Mouse (Mus musculus) forebrain, embryonic 11.5 days (tissue): ENCODE measurements at regions not wholly inside any gene's neighbourhood (a gene's known extent, or its start where the extent isn't known, plus 50 kb on each side); places are given as distances from the start of the nearest gene placed in this dataset.
A peak's percentile ranks its signal among the peaks of the same experiment; 100 is the strongest.

ENCODE experiments used
- ATAC-seq: fragments of 200-750 bp; cut with Nextera tagmentation; replicated peaks from 2 replicates; pipeline ENCODE4 v1.8.0; 2017; ENCODE audit warnings: moderate TSS enrichment; ENCODE audit not compliant: low FRiP score
- DNase-seq: peaks from one replicate; pipeline ENCODE4 v3.0.0-alpha.2; 2017; ENCODE audit warnings: low spot score
- H3K27ac ChIP-seq: fragments of 300-500 bp; sonication (generic); 2 replicates; pipeline ENCODE4 v1.5.1; 2014; ENCODE audit warnings: low read depth, low read length
- H3K27me3 ChIP-seq: fragments of 300-500 bp; sonication (generic); 2 replicates; pipeline ENCODE4 v1.6.1; 2014; ENCODE audit warnings: mild to moderate bottlenecking, low read length, mixed read lengths; ENCODE audit not compliant: control insufficient read depth, insufficient read depth
- H3K36me3 ChIP-seq: fragments of 300-500 bp; sonication (generic); 2 replicates; pipeline ENCODE4 v1.6.1; 2014; ENCODE audit warnings: mild to moderate bottlenecking, low read length, moderate library complexity, mixed read lengths; ENCODE audit not compliant: control insufficient read depth, insufficient read depth
- H3K4me1 ChIP-seq: fragments of 300-500 bp; sonication (generic); replicated peaks from 2 replicates; pipeline ENCODE4 v1.6.1; 2014; ENCODE audit warnings: low read length, mixed read lengths; ENCODE audit not compliant: control insufficient read depth, insufficient read depth
- H3K4me2 ChIP-seq: fragments of 300-500 bp; sonication (generic); 2 replicates; pipeline ENCODE4 v1.6.1; 2014; ENCODE audit warnings: low read depth, mild to moderate bottlenecking, low read length, moderate library complexity, mixed read lengths; ENCODE audit not compliant: severe bottlenecking
- H3K4me3 ChIP-seq: fragments of 300-500 bp; sonication (generic); 2 replicates; pipeline ENCODE4 v1.5.1; 2014; ENCODE audit warnings: low read depth, low read length
- H3K9ac ChIP-seq: fragments of 300-500 bp; sonication (generic); 2 replicates; pipeline ENCODE4 v1.6.1; 2014; ENCODE audit warnings: low read length
- H3K9me3 ChIP-seq: fragments of 300-500 bp; sonication (generic); 2 replicates; pipeline ENCODE4 v1.6.1; 2016; ENCODE audit warnings: low read length, mixed read lengths; ENCODE audit not compliant: control insufficient read depth
- WGBS: fragments of 180-500 bp; shearing (Covaris S2); extraction: QIAGEN DNeasy Blood & Tissue Kit; methylation state at CpG from one replicate; pipeline ENCODE4 v1.1.7; 2014; 5-methylcytosine and 5-hydroxymethylcytosine counted together

- 84% methylated on average over 1 of the region's 1 CpGs for WGBS
- no peak overlapping the region for H3K27ac ChIP-seq
- H3K9me3 ChIP-seq: no peaks in the 10 kb centered on the region
- no peak for ATAC-seq
- no peak overlapping the region for H3K9ac ChIP-seq
- DNase-seq: no peak
- no peaks in the 10 kb centered on the region for H3K36me3 ChIP-seq
- no peak overlapping the region for H3K4me2 ChIP-seq
- no peak overlapping the region for H3K4me3 ChIP-seq
- H3K4me1 ChIP-seq: no peaks in the 10 kb centered on the region
- H3K27me3 ChIP-seq: no peaks in the 10 kb centered on the region
Observed at GRCm38 (mm10) chr3:48658386-48658785, 1098.7 kb downstream of the Pcdh18 start.

- 87% methylated on average over 4 of the region's 4 CpGs for whole genome bisulfite sequencing
- ATAC-seq (no peak), DNase-seq (no peak)
- Histone ChIP-seq H3K27ac (no peak overlapping the region), H3K4me1 (no peaks in the 10 kb centered on the region), H3K4me2 (no peak overlapping the region), H3K9ac (no peak overlapping the region), H3K4me3 (no peak overlapping the region), H3K27me3 (no peaks in the 10 kb centered on the region), H3K36me3 (no peaks in the 10 kb centered on the region), H3K9me3 (no peaks in the 10 kb centered on the region)
Observed at GRCm38 (mm10) chr3:48655084-48655483, 1102.0 kb downstream of the Pcdh18 start.

- Histone ChIP-seq H3K9ac (no peak overlapping the region), H3K4me2 (no peak overlapping the region), H3K4me1 (no peaks in the 10 kb centered on the region), H3K4me3 (no peak overlapping the region), H3K9me3 (no peaks in the 10 kb centered on the region), H3K36me3 (no peaks in the 10 kb centered on the region), H3K27me3 (no peaks in the 10 kb centered on the region), H3K27ac (no peak overlapping the region)
- ATAC-seq: no peak
- no peak for DNase-seq
- 51% methylated on average over 3 of the region's 3 CpGs for WGBS
Observed at GRCm38 (mm10) chr3:48631889-48632483, 1125.1 kb downstream of the Pcdh18 start.

- no peaks in the 10 kb centered on the region for H3K36me3 ChIP-seq
- no peaks in the 10 kb centered on the region for H3K9me3 ChIP-seq
- H3K4me2 ChIP-seq: no peak overlapping the region
- H3K9ac ChIP-seq: no peak overlapping the region
- H3K4me3 ChIP-seq: no peak overlapping the region
- WGBS: 95% methylated on average over 21 of the region's 21 CpGs
- H3K4me1 ChIP-seq: 0 out of 2 replicates have a peak, but pooled peaks cover 3% of the 10 kb centered on the region
- DNase-seq (no peak), ATAC-seq (no peak)
- H3K27me3 ChIP-seq: no peaks in the 10 kb centered on the region
- no peak overlapping the region for H3K27ac ChIP-seq
Observed at GRCm38 (mm10) chr3:48608933-48609332, 1148.2 kb downstream of the Pcdh18 start.

GRCm38 (mm10) chr3:48604840-48605239 lies 1152.3 kb downstream of the Pcdh18 start:
- Histone ChIP-seq H3K27ac (no peak overlapping the region), H3K9me3 (no peaks in the 10 kb centered on the region), H3K4me2 (no peak overlapping the region), H3K9ac (no peak overlapping the region), H3K36me3 (no peaks in the 10 kb centered on the region), H3K4me1 (0 out of 2 replicates have a peak, but pooled peaks cover 3% of the 10 kb centered on the region), H3K27me3 (no peaks in the 10 kb centered on the region), H3K4me3 (no peak overlapping the region)
- DNase-seq (no peak), ATAC-seq (peak; percentile 56)
- 75% methylated on average over 3 of the region's 3 CpGs for WGBS

GRCm38 (mm10) chr3:48587341-48587740 lies 1169.8 kb downstream of the Pcdh18 start:
- Histone ChIP-seq H3K27ac (no peak overlapping the region), H3K4me2 (no peak overlapping the region), H3K4me3 (no peak overlapping the region), H3K36me3 (no peaks in the 10 kb centered on the region), H3K27me3 (no peaks in the 10 kb centered on the region), H3K4me1 (no peaks in the 10 kb centered on the region), H3K9ac (no peak overlapping the region), H3K9me3 (no peaks in the 10 kb centered on the region)
- WGBS: 82% methylated on average over 2 of the region's 2 CpGs
- DNase-seq: no peak
- ATAC-seq: no peak

- H3K27ac ChIP-seq: no peak overlapping the region
- H3K4me1 ChIP-seq: no peaks in the 10 kb centered on the region
- WGBS: 22% methylated on average over 1 of the region's 1 CpGs
- no peak overlapping the region for H3K9ac ChIP-seq
- H3K27me3 ChIP-seq: no peaks in the 10 kb centered on the region
- ATAC-seq: peak; percentile 43
- H3K4me2 ChIP-seq: no peak overlapping the region
- DNase-seq: no peak
- H3K9me3 ChIP-seq: no peaks in the 10 kb centered on the region
- no peak overlapping the region for H3K4me3 ChIP-seq
- no peaks in the 10 kb centered on the region for H3K36me3 ChIP-seq
Observed at GRCm38 (mm10) chr3:48586145-48586544, 1171.0 kb downstream of the Pcdh18 start.

- ATAC-seq: no peak
- Histone ChIP-seq H3K4me1 (no peaks in the 10 kb centered on the region), H3K9ac (no peak overlapping the region), H3K27ac (no peak overlapping the region), H3K4me3 (no peak overlapping the region), H3K27me3 (no peaks in the 10 kb centered on the region), H3K4me2 (no peak overlapping the region), H3K9me3 (no peaks in the 10 kb centered on the region), H3K36me3 (no peaks in the 10 kb centered on the region)
- DNase-seq: no peak
Observed at GRCm38 (mm10) chr3:48584340-48584739, 1172.8 kb downstream of the Pcdh18 start.

GRCm38 (mm10) chr3:48582521-48582920 lies 1174.6 kb downstream of the Pcdh18 start:
- H3K27ac ChIP-seq: no peak overlapping the region
- no peaks in the 10 kb centered on the region for H3K4me1 ChIP-seq
- ATAC-seq (no peak), DNase-seq (no peak)
- no peak overlapping the region for H3K4me2 ChIP-seq
- no peak overlapping the region for H3K9ac ChIP-seq
- no peak overlapping the region for H3K4me3 ChIP-seq
- 65% methylated on average over 1 of the region's 1 CpGs for WGBS
- no peaks in the 10 kb centered on the region for H3K36me3 ChIP-seq
- H3K9me3 ChIP-seq: no peaks in the 10 kb centered on the region
- no peaks in the 10 kb centered on the region for H3K27me3 ChIP-seq
